Mouse (Mus musculus) adrenal gland, postnatal 25 days (tissue): Measurements from ENCODE around the gene Olfr1392. TPM values are rescaled to one million over a fixed set of nuclear protein-coding genes. Genes with fewer than 3 reads are reported as not detected.
A peak's percentile ranks its signal among the peaks of the same experiment; 100 is the strongest.
"Not testable (repeated sequence)": the region's sequence is repeated elsewhere in the genome, so short reads cannot be mapped to it uniquely, and the experiment has no call there.

ENCODE experiments used
- DNase-seq: peaks from one replicate; pipeline ENCODE4 v3.0.0; 2021; ENCODE audit warnings: mixed read lengths
- total RNA-seq: library from RNA; stranded (reverse); gene quantifications from 2 replicates; pipeline ENCODE4 v1.2.3, GENCODE M21; 2021

Olfr1392 gene
- total RNA-seq, 1 experiment from 2014 or later = not detected

DNA sequence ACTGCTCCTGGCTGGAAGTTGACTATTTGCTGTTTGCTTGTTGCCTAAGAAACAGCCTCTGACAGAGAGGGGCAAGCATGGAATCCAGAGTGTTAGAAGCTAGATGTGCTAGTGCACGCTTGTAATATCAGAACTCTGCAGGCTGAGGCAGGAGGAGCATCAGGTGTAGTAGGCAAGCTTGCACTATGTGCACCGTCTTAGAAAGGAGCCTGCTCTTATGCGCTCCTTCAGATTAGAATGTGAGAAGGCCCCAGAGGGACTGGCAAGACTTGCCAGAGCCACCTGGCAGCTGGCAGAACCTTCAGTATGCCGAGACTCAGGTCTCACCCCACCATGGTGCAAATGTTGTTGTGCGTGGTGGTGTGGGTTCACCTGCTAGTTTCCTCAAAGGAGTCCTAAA, 33.0 kb upstream of the Olfr1392 start:
- no peak for DNase-seq

DNA sequence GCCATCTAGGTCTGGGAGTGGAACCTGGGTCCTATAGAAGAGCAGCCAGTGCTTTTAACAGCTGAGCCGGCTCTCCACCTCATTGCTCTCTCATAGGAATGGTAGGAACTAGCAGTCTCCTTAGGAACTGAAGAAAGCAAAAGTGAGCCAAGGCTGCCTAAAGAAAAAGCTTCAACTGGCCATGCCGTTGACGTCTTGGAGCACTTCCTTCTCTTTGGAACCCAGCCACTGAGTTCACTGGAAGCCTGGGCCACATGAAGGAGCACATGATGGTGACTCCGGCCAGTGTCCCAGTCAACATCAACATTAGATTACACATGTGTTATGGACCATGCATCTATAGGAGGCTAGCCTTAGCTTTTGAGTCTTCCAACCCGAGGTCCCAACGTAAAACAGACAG, 32.0 kb upstream of the Olfr1392 start:
- DNase-seq = no peak

DNA sequence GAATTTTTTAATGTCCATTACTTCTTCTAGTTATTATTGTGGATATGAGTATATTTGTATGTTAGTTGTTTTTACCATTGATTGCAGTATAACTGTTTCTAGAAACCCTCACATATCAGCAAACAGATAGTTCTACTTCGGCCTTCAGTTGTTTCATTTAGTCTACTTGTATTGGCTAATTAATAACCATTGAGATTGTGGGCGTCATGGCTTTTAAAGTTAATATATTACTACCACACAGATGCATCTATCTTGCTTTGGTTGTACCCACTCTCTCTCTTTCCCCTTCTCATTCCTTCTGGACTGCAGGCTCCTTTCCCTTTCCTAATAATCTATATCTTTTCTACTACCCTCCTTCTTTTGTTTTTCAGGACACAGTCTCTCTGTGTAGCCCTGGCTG, 25.8 kb upstream of the Olfr1392 start:
- no peak for DNase-seq

DNA sequence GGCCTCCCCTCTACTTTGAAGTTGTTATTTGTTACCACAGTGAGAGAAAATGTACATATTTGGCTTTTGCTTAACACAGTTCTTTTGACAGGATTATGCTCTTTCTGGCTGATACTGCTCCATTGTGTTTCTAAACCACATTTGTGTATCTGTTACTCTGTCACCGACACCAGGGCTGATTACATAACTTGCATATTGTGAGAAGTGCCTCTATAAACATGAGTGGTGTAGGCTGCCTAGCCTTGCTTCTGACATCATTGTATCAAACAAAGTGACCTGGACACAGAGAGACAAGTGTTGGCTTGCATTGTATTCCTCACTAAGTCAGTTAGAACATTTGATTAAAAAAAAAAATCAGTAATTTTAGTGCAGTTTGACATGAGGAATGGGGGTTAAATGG, 25.3 kb upstream of the Olfr1392 start:
- DNase-seq = no peak

DNA sequence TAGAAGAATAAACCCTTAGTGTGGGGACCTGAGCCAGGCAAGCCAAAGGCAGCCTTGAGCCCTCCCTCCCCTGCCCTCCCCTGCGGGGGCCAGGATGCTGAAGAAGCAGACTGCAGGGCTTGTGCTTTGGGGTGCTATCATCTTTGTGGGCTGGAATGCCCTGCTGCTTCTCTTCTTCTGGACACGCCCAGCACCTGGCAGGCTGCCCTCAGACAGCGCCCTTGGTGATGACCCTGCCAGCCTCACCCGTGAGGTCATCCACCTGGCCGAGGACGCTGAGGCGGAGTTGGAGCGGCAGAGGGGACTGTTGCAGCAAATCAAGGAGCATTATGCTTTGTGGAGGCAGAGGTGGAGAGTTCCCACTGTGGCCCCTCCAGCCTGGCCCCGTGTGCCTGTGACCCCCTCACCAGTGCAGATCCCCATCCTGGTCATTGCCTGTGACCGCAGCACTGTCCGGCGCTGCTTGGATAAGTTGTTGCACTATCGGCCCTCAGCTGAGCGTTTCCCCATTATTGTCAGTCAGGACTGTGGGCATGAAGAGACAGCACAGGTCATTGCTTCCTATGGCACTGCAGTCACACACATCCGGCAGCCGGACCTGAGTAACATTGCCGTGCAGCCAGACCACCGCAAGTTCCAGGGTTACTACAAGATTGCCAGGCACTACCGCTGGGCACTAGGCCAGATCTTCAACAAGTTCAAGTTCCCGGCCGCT, 24.3 kb upstream of the Olfr1392 start:
- peak; percentile 89 for DNase-seq

DNA sequence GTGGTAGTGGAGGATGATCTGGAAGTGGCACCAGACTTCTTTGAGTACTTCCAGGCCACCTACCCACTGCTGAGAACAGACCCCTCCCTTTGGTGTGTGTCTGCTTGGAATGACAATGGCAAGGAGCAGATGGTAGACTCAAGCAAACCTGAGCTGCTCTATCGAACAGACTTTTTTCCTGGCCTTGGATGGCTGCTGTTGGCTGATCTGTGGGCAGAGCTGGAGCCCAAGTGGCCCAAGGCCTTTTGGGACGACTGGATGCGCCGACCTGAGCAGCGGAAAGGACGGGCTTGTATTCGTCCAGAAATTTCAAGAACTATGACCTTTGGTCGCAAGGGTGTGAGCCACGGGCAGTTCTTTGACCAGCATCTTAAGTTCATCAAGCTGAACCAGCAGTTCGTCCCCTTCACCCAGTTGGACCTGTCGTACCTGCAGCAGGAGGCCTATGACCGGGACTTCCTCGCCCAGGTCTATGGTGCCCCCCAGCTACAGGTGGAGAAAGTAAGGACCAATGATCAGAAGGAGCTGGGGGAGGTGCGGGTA, 23.7 kb upstream of the Olfr1392 start:
- DNase-seq = no peak

DNA sequence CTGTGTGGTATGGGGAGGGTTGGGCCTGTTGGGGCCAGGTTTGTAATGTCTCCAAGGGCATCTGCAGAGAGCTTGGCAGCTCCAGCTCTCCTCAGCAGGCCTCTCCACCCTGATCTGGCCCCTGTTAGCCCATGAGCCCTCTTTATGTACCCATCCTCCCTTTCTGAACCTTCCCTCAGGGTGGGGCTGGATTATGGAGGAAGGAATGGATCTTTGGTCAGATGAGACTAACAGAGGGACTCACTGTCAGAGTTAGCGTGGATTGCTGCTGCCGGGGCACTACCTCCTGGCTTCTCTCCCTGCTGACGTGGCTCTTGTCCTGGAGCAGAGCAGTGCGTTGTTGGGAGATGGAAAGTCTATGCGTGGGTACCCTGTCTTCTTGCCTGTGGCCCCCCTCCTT, 22.8 kb upstream of the Olfr1392 start:
- DNase-seq = no peak

DNA sequence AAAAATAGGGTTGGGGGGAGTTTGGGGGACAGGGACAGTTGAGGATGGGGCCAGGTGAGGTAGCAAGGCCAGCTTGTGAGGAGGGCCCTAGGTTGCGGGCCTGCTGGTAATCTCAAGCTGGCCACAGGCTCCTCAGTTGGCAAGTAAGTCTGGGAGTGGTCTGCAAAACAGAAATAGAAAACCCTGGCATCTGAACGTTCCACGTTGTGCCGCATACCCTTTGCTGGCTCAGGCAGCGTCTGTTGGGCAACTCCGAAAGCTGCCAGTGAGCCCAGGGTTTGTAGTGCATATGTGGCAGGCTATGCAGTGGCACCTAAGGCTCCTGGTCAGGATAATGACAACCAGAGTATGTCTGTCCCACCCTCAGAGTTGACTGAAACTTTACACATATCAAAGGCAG, 21.9 kb upstream of the Olfr1392 start:
- DNase-seq = no peak

DNA sequence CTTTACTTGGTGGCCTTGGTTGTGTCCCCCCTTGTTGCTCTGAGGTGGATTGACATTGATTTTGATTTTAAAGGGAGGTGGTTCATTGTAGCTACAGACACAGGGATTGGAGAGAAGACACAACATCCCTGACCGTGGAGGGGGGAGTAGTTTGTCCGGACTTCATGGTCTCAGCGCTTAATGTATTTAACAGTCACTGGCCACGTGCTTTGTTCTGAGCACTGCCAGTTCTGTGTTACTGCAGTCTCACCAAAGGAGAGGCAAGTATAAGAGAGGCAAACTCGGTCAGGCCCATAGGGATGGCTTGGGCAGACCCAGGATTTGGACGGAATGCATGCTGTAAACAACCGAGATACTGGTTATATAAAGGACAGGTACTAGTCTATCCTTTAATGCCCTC, 21.0 kb upstream of the Olfr1392 start:
- no peak for DNase-seq

DNA sequence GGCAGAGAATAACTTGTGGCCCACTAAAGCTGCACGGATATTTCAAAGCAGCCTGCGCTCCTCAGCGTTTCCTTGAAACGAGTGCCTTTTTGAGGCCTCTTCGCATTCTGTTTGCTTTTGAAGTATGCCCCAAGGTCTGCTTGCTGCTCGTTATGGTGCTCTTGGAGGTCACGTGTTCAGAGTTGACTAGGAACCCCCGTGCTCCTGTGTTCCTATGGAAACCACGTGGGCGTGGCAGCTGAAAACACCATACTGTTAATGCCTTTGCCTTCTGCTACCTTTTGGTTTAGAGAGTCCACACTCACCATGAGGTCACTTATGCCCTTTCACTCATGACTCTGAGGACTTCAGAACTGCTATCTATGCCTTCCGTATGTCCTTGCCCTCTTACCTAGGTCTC, 20.5 kb upstream of the Olfr1392 start:
- DNase-seq = no peak

DNA sequence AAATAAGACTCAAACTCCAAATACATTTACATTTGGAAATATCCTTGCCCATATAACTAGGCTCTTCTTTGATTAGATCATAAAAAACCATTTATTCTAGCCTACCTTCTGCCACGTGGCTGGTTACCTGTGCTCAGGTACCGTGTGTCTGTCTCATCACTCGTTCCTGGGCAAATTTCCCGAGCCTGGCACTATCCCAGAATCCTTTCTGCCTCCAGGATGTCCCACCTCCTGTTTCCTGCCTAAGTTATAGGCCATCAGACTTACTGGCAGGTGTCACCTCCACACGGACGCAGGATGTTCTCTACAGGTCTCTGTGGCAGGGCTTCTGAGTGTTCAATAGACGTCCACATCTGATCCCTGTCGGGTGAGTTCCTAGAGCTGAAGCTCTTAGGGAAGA, 20.0 kb upstream of the Olfr1392 start:
- no peak for DNase-seq

DNA sequence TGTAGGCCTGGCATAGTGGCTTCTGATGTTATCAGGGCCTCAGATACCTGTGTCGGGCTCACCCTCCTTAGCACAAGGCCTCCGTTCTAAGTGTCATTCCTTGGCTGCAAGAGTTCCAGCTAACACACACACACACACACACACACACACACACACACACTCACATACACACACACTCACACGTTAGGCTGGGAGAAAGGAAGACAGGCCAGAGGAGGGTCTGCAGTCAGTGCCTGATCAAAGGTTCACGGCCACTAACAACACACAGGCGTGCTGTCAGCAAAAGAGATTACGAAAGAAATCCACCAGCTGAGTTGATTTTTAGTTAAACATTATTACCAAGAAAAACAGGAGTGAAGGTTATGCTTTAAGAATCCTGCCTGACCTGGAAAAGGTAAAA, 18.4 kb upstream of the Olfr1392 start:
- no peak for DNase-seq

DNA sequence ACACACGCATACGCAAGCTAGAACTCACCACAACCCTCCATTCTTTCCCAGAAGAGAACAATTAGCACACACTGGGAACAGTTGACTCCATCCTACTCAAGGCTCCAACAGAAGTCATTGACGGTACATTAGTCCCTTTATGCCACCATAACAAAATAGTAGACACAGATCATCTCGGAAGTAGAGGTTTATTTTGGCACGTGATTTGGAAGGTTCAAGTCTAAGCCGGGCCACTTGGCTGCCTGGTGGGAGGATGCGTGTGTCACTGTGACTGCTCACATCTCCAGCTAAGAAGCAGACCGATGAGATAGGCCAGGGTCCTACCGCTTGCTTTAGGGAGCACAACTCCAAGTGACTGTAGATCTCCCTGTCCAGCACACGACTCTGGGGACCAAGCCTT, 17.8 kb upstream of the Olfr1392 start:
- no peak for DNase-seq

DNA sequence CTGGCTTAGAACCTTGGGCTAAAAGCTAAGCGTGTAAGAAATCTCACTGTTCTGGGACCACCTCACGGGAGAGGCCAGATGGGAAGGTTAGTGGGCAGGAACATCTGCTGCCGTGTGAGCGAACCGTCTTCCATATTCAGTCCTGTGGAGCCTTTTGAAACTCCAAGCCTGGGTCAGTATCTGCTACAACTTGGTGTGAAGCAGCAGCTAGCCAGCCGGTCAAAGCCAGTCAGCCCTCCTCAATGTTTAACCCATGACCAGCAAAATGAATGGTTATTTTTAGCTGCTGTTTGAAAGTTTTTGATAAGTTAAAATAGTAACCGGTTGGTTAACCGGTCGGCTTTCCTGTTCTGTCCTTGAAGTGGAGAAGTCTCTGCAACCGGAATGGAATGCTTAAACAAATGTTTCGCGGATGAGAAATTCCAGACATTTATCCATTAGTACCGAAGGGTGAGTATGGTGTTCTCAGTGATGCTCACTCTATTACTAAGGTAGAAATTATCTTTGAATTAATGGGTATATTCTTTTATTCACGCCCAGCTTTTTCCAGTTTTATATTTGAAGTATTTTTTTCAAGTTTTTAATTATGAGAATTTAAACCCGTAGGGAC, 17.0 kb upstream of the Olfr1392 start:
- DNase-seq = no peak

DNA sequence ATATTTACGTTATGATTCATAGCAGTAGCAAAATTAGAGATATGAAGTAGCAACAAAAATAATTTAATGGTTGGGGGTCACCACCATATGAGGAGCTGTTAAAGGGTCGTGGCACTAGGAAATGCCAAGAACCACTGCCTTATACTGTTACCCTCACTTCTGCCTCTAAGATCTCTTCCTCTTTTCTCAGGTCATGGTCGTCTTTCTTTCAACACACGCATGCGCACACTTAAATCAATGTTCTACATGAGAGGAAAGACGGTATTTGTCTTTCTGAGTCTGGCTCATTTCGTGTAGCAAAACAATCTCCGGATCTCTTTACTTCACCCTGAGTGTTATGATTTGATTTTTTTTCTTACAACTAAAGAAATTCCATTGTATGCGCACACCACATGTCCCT, 15.3 kb upstream of the Olfr1392 start:
- no peak for DNase-seq

DNA sequence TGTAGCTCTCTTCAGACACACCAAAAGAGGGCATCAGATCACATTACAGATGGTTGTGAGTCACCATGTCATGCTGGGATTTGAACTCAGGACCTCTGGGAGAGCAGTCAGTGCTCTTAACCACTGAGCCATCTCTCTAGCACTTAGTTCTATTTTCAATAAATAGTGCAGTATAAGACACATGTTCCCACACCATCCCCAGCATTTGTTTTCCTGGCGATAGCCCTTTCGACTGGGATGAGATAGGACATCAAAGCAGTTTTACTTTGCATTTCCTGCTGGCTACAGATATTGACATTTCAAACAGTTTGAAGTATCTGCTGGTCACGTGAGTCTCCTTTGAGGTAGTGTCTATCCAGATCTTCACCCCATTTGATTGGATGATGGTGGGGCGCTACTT, 14.7 kb upstream of the Olfr1392 start:
- no peak for DNase-seq

DNA sequence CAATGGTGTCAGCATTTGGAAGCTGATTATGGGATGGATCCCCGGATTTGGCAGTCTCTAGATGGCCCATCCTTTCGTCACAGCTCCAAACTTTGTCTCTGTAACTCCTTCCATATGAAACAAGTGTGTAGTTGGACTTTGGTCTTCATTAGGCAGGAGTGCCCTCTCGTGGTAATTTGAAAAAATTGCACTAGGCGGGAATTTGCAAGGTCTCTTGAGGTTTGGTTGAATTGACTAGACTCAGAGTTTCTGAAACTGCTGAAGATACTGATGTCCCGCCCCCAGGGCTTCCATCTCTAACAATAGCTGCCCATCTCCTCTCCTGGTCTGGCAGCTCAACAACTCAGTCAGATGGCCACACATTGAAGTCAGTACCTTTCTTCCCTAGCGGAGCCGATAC, 13.7 kb upstream of the Olfr1392 start:
- DNase-seq = no peak

DNA sequence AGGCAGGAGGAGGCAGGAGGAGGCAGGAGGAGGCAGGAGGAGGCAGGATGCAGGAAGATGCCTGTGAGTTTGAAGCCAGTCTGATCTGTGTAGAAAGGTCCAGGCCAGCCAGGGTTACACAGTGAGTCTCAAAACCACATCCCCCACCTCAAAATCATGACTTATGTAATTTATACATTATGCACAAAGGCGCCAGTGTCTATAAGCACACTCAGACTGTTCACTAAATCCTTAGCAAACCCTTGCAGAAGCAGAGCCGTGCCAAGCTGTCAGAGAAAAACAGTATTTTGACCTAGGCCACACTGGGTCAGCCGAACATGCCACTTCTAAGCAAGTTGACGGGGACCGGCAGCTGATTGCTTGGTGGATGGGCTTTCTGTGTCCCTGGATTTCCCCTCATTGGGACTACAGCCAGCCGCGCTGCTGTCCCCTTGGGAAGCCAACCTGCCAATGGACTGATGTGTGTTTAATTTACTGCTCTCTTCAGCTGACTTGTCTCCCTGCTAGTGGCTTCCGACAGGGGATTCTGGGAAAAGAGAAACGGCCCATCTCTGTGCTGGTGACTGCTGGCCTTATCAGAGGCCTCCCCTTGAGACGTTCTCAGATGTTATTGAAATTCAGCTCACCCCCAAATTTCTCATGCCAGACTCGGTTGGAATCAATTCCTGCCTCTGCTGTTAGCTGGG, 11.1 kb upstream of the Olfr1392 start:
- DNase-seq = no peak

DNA sequence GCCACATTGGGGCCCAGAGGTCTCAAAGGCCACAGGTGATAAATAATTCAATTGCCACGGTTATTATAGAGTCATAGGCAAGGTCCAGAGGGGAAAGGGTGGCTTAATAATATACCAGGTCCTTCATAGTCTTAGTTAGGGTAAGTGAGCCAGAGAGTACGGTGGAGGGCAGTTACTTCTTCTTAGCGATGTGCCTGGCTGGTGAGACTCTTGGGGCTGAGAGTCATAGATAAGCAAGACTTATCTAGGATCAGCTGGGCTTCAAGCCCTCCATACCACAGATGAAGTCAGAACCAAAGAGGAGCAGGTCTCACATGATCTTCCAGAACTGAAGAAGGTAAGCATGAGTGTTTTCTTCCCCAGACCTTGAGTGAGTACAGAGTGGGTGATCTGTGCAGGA, 6.9 kb upstream of the Olfr1392 start, which contains the start of gene Olfr1393:
Gene Olfr1393, plus strand, starts transcription at position 83 of the 400 bp plus-strand sequence.
- no peak for DNase-seq

DNA sequence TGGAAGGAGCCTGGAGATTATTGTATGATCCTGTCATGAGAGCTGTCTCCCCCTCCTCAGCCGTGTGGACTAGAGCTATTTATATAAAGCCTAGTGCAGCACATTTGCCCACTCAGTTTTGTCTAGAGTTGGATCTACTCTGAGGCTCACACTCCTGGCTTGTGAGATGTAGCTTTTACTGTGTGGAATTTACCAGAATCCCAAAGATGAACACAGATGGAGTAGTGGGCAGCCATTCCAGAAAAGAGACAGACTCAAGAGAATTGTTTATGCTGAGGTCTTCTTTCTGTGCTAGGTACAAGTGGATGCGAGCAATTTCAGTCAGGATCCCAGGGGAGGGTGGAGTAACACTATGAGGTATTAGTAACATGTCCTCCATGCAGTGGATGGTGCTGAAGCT, 2.2 kb downstream of the Olfr1392 start:
- DNase-seq = no peak

DNA sequence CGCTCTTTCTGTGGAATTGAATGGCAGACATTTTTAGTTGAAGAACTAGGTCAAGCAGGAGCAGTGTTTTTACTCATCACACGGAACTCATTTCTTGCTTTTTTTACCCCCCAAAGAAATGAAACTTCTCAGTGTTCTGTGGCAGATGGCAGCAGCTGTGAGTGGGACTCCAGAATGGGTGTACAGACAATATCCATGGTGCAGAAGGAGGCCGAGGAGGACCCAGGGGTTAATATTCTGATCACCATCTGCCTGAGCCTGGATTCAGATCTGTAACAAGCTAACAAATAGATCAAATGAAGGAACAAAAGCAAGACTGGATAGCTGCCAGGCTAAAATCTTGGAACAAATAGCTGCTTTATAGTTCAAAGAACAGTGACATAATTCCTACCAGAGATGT, 7.7 kb downstream of the Olfr1392 start:
- DNase-seq = no peak

DNA sequence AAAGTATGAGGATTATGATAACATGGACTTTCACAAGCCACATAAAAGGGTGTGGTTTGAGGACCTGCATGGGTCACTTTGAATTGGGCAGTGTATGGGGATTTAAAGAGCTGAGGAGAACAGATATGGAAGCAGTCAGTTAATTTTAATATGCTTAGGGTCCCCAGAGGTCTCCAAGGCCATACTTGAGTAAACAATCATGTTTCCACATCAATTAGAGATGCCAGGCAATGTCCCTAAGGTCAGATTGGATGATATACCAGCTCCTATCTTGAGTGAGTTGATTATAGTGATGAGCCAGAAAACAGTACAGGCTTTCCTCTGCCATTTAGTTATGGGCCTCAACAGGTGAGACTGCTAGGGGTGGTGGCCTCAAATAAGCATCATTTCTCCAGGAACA, 19.4 kb downstream of the Olfr1392 start, which contains the start of gene Olfr10:
Gene Olfr10, plus strand, starts transcription at position 301 of the 400 bp plus-strand sequence.
- DNase-seq = no peak

DNA sequence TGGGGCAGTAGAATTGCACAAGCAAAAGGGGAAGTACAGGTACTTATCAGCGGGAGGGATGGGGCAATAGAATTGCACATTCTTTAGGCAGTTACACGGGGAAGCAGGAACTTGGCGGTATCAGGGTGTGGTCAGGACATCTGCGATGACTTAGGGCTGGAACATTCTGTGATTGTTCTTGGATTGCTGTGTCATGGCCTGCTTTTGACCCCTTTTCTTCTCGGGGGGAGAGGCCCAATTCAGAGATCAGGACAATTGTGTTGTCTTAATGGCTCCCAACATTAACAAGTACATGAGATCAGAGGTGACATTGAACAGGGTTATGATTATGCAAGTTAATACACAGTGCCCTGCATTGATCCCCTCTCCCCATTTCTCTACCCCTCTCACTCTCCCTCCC, 23.5 kb downstream of the Olfr1392 start:
- DNase-seq = not testable (repeated sequence)
